Mouse (Mus musculus) G1E (cell line): ENCODE measurements around the gene Cep162. TPM values are rescaled to one million over a fixed set of nuclear protein-coding genes. Genes with fewer than 3 reads are reported as not detected.

ENCODE experiments used
- ATAC-seq: 2 replicates; pipeline ENCODE4 v1.8.0; 2016; ENCODE audit warnings: mild to moderate bottlenecking; ENCODE audit not compliant: insufficient number of reproducible peaks, poor library complexity, low FRiP score, severe bottlenecking; ENCODE audit errors: extremely low read depth
- DNase-seq: peaks from one replicate; pipeline ENCODE4 v3.0.0; 2012; ENCODE audit warnings: low spot score
- H3K27me3 ChIP-seq: 2 replicates; pipeline ENCODE4 v1.6.1; 2012; ENCODE audit warnings: mild to moderate bottlenecking, low read length, inconsistent platforms; ENCODE audit not compliant: insufficient read depth
- H3K36me3 ChIP-seq: replicated peaks from 2 replicates; pipeline ENCODE3; 2012; ENCODE audit warnings: mild to moderate bottlenecking, inconsistent platforms
- H3K4me1 ChIP-seq: 2 replicates; pipeline ENCODE4 v1.6.1; 2012; ENCODE audit warnings: low read depth, low read length, inconsistent platforms, mixed read lengths; ENCODE audit not compliant: insufficient read depth
- H3K4me3 ChIP-seq: 2 replicates; pipeline ENCODE4 v1.5.1; 2012; ENCODE audit warnings: low read depth, mild to moderate bottlenecking, inconsistent platforms, low read length, moderate library complexity, mixed read lengths
- H3K9me3 ChIP-seq: replicated peaks from 2 replicates; pipeline ENCODE4 v1.6.1; 2012; ENCODE audit warnings: inconsistent platforms
- CTCF ChIP-seq: IDR thresholded peaks from 2 replicates; pipeline ENCODE4 v1.5.1; 2012; ENCODE audit warnings: low read depth, low read length, inconsistent platforms, mixed read lengths
- GATA1 ChIP-seq: IDR thresholded peaks from 2 replicates; pipeline ENCODE4 v1.6.1; 2012; ENCODE audit warnings: borderline replicate concordance, low read length, inconsistent platforms, mixed read lengths
- GATA2 ChIP-seq: IDR thresholded peaks from 2 replicates; pipeline ENCODE4 v1.6.1; 2012; ENCODE audit warnings: low read depth, low read length, inconsistent platforms, borderline replicate concordance
- POLR2AphosphoS5 ChIP-seq: IDR thresholded peaks from 2 replicates; pipeline ENCODE4 v1.6.1; 2012; ENCODE audit warnings: low read depth, low read length, inconsistent platforms; ENCODE audit not compliant: insufficient replicate concordance
- TAL1 ChIP-seq: conservative IDR thresholded peaks from 2 replicates; pipeline ENCODE4 v1.6.1; 2012; ENCODE audit warnings: low read depth, low read length, inconsistent platforms, mixed read lengths
- polyA plus RNA-seq: library from polyadenylated mRNA; stranded (reverse); fragments of >175 nt; gene quantifications from 2 replicates; pipeline ENCODE4 v1.2.3, GENCODE M21; 2012
- total RNA-seq, 2 experiments: library from RNA; stranded (forward) in 1 of 2; stranded (reverse) in 1 of 2; fragments of 200-1000 nt in 1 of 2; fragments of >200 nt in 1 of 2; fragmentation: Nextera tagmentation in 1 of 2; gene quantifications; 2 replicates each; pipeline ENCODE4 v1.2.3; 2014 to 2017

Gene Cep162
- 17.8 and 18.8 TPM in 2 replicates for total RNA-seq (2014; fragmentation: Nextera tagmentation)
- total RNA-seq (2017), result 13.0 and 17.5 TPM in 2 replicates
- 0.78 and 1.4 TPM in 2 replicates for polyA plus RNA-seq

DNA sequence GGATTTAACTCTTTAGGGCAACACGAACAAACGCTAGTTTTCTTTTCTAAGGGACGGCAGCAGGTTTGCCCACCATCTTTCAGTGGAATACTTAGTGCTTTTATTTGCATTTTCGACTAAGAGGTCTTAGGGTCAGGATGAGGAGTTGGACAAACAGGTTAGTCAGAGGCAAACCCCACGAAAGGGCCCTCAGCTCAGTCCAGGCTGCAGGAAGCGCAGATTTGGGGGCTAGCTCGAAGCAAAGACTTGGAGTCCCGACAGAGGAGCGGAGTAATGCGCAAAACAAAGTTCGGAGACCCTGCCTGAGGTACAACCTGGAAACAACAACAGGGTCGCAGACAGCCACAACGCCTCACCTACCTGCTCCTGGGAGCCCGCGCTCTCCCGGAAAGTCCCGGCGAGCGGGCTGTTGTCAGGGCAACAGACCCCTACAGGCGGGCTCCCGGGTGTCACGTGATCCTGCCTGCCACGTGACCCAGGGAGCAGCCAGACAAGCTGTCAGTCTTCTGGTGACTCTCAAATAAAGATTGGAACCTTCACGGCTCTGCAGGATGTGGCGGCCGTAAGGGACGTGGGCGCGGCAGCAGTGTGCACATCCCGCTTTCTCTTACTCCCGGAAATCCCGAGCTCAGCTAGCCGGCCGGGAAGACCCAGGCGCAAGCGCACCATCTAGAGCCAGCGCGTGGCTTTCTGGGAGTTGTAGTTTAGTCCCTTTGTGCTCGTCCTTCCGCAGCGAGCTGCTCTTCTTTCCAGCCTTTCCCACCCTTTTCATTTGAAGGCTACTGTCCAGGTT lies at the start of gene Cep162:
TSS of gene Cep162 (minus strand) at position 634 of the 793 bp plus-strand sequence.
- Histone ChIP-seq H3K9me3 (no peaks in the 10 kb centered on the region), H3K27me3 (peaks cover 3% of the 10 kb centered on the region; the same call in 1 of the 2 replicates), H3K4me3 (peak within 1 kb of the TSS; percentile 84), H3K4me1 (peaks cover 14% of the 10 kb centered on the region), H3K36me3 (peaks cover 12% of the 10 kb centered on the region)
- ATAC-seq, result peak; percentile 92
- TF ChIP-seq TAL1, result no peak
- TF ChIP-seq GATA1, result no peak
- TF ChIP-seq POLR2AphosphoS5, result no peak
- TF ChIP-seq CTCF, result no peak
- TF ChIP-seq GATA2, result no peak
- peak; percentile 81 for DNase-seq

DNA sequence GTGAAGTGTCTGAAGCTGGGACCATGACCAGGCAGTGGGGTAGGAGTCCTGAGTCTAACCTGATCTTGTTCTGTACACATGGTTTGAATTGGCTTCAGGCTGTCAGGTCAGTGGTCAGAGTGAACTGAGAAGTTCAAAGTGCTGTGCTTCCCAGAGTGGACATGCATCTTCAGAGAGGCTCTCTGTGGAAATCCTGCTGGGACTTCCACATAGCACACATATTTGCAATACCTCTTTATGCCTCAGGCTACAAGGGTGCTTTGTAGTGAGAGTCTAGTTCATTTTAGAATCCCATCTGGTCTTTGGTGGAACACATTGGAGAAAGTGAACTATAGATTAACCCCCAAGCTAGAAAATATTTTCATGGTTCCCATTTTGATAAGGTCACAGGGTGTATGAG lies 47.9 kb upstream of the Cep162 start:
- no peaks in the 10 kb centered on the region for H3K36me3 ChIP-seq
- H3K4me1 ChIP-seq, result no peaks in the 10 kb centered on the region
- no peak for ATAC-seq
- TF ChIP-seq GATA2 (no peak), CTCF (no peak), GATA1 (no peak), TAL1 (no peak), POLR2AphosphoS5 (no peak)
- H3K27me3 ChIP-seq, result no peaks in the 10 kb centered on the region
- no peak for DNase-seq
- H3K9me3 ChIP-seq, result no peaks in the 10 kb centered on the region
- H3K4me3 ChIP-seq, result no peak overlapping the region

DNA sequence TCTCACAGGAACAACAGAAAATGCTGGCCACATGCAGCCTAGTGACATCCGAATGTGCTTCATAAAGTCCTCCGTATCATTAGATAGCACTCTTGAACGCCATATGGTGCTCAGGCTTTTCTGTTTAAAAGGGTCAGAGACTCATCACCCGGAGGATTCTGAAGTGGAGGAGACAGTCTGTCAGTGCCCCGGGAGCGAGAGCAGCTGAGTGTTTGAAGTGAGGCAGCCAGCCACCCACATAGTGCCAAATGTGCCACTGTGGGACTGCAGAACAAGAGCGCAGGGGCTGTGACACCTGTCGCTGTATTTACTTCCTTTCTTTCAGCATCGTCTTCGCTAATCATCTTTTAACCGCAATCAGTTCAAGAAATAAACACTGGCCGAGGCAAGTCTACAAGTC lies 43.6 kb upstream of the Cep162 start:
- Histone ChIP-seq H3K4me3 (no peak overlapping the region), H3K36me3 (no peaks in the 10 kb centered on the region), H3K27me3 (no peaks in the 10 kb centered on the region), H3K4me1 (no peaks in the 10 kb centered on the region), H3K9me3 (no peaks in the 10 kb centered on the region)
- DNase-seq (no peak), ATAC-seq (no peak)
- no peak for TF ChIP-seq GATA1
- no peak for TF ChIP-seq TAL1
- TF ChIP-seq GATA2, result no peak
- no peak for TF ChIP-seq CTCF
- TF ChIP-seq POLR2AphosphoS5, result no peak

DNA sequence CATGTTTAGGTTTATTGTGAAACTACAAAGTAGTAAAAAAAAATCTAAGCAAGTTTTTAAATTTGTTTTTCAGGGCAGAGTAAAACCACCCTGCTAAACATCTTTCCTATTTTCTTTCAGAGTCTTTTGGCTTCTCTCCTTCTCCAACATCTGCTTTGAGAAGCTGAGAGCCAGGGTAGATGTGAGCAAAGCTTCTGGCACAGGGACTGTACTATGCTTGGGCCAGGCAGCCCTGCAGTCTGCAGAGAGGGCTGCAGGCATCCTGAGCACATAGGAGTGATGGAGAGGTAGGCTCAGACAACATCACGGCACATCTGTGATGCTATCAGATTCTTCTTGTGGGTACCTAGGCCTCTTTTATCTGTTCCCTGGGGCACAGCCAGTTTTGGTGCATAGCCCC lies 42.2 kb upstream of the Cep162 start:
- Histone ChIP-seq H3K4me3 (no peak overlapping the region), H3K4me1 (no peaks in the 10 kb centered on the region), H3K9me3 (no peaks in the 10 kb centered on the region), H3K36me3 (no peaks in the 10 kb centered on the region), H3K27me3 (no peaks in the 10 kb centered on the region)
- DNase-seq (no peak), ATAC-seq (no peak)
- TF ChIP-seq POLR2AphosphoS5, result no peak
- no peak for TF ChIP-seq TAL1
- TF ChIP-seq GATA2, result no peak
- TF ChIP-seq GATA1, result no peak
- no peak for TF ChIP-seq CTCF

DNA sequence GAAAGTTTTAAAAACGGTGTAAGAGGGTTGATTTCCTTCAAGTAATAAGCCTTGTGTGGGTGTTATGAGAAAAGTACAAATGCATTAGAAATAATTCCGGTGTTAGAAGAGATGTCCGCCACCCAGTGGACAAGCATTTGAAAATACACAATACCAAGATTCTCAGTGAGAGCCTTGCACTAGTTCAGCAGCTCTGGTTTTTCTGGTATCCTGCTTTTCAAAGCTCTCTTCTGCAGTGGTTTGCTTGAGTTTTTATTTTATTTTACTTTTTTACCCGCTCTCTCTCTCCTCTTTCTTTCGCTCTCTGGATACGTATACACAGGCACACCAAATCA lies 327 bp upstream of the Cep162 start:
- DNase-seq (peak; percentile 26), ATAC-seq (peak; percentile 61)
- peaks cover 14% of the 10 kb centered on the region for H3K4me1 ChIP-seq
- peaks cover 8% of the 10 kb centered on the region for H3K36me3 ChIP-seq
- TF ChIP-seq TAL1 (no peak), CTCF (no peak), GATA2 (no peak), GATA1 (no peak), POLR2AphosphoS5 (no peak)
- H3K9me3 ChIP-seq, result no peaks in the 10 kb centered on the region
- H3K4me3 ChIP-seq, result peak overlapping the region; percentile 84
- peaks cover 3% of the 10 kb centered on the region; the same call in 1 of the 2 replicates for H3K27me3 ChIP-seq

DNA sequence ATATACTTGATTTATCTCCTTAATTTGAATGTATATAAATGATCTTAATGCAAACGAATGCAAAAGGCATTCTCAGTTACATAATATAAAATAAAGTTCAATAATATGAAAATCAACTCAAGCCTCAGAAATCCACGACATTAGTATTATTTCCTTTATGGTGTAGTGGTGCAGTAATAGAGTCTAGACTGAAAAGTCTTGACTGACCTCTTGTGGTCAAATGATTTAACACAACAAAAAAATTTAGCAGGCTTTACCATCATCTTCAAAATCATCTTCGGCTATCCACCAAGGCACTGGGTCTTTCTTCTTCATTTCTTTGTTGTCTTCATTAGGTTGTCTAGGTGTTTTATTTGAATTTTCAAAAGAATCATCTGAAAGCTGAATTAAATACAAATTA lies 7.2 kb downstream of the Cep162 start:
- ATAC-seq (0 out of 2 replicates have a peak, but pooled peaks have one; percentile 22), DNase-seq (no peak)
- peaks cover 55% of the 10 kb centered on the region for H3K36me3 ChIP-seq
- H3K27me3 ChIP-seq, result no peaks in the 10 kb centered on the region
- no peaks in the 10 kb centered on the region for H3K4me1 ChIP-seq
- TF ChIP-seq GATA2, result no peak
- no peak for TF ChIP-seq GATA1
- no peak for TF ChIP-seq TAL1
- no peak for TF ChIP-seq POLR2AphosphoS5
- no peak for TF ChIP-seq CTCF
- H3K9me3 ChIP-seq, result no peaks in the 10 kb centered on the region
- H3K4me3 ChIP-seq, result no peak overlapping the region
